Mouse (Mus musculus) right cerebral cortex, postnatal 10 days (tissue): ENCODE data around the gene Hoxd11.

Experiments used
- DNase-seq, 2 experiments: peaks; one replicate each; pipeline ENCODE4 v3.0.0; 2021; ENCODE audit warnings: low spot score in 2 of 2

Hoxd11 gene

DNA sequence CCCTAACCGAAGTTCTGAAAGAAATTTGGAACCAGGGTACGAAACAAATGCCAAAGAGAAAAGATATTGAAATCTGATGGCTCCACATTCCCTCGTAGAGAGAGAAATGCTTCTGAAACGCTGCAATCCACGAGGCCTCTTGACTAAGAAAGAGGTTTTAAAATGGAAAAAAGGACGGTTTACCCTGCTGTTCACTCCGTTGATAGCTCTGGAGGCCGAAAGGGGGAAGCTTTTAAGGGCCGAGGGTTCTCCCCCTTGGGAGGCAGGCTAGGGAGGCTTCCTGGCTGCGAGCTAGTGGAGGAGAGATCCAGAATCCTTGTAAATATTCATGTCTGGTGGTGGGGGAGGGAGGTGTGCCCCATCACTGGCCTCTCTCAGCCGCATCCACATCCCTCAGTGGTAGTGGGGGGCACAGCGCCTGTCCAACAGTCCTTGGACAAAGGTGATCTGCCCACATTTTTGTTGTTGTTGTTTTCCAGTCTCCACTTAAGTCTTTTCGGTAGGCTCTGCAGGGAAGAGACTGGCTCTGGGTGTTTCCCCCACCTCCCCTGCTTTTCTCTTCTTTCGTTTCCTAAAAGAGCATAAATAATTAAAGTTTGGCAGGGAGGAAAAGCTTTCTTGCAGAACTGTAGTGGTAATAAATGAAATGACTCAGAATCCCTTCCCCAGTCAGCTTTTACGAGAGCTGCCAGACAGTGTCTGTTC is at the start of gene Hoxd11:
Gene Hoxd11, plus strand, starts transcription at position 667 of the 705 bp plus-strand sequence.
- DNase-seq: no peak

DNA sequence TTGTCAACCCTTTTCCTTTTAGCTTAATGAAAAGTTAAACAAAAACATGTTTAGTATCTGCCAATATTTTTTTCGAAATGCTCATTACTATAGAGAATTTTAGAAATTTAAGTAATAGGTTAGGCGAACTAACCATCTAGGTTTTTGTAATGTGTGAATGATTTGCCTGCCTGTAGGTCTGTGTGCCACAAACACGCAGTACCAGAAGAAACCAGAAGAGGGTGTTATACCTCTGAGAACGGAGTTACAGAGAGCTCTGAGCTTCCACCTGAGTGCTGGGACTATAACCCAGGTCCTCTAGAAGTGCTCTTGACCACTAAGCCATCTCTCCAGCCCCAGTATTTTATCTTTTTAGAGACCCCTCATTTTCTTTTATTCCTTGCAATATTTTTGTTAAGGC is 43.9 kb upstream of the Hoxd11 start:
- DNase-seq: no peak

GRCm38 (mm10) chr2:74642431-74642830 is 36.9 kb upstream of the Hoxd11 start:
- DNase-seq: no peak

DNA sequence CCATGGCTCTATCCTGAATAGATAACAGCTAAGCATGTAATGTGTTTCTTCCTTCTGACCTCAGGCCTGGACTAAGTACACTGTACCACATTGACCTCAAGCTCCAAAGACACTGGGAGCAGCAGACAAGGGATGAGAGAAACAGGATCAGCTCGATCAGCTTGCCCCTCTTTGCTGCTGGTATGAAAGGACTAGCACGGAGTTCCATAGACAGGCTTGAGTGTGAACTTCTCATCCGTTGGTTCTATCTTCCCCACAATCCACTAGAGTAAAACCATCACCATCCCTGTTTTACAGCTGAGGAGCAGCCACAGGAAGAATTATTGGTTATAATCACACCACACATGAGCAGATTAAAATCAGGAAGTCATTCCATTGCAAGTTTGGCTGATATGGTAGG is 33.7 kb upstream of the Hoxd11 start:
- no peak for DNase-seq

DNA sequence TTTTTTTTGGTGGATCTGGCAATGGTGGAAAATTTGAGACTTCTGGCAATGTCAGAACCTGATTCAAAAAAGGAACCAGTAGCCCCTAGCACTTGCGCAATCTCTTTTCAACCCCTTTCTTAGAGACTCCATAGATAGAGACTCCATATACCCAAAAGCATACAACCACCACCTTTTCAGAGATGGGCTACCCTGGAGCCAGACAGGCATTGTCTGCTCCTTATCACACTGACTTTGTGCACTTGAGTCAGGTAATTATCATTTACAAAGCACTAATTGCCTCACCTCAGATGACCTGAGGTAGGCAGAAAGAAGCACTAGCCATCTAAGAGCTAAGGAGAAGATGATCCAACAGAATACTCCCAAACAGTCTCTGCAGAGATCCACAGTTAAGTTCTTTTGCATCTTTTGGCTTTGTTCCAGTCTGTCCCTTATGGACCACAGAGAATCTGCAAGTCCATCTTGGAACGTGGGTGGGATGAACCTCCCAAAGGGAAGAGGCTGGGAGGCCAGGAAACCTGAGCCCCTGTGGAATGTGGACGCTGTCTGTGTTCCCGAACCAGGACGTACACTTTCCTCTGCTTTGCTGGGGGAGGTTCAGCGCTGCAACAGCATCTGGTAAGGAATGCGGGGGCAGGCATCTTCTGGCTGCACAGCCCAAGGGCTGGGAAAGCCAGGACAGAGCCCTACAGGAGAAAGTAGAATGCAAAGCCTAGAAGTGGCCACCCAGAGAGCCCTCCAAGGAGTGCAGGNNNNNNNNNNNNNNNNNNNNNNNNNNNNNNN is 32.1 kb upstream of the Hoxd11 start:
- DNase-seq: no peak

DNA sequence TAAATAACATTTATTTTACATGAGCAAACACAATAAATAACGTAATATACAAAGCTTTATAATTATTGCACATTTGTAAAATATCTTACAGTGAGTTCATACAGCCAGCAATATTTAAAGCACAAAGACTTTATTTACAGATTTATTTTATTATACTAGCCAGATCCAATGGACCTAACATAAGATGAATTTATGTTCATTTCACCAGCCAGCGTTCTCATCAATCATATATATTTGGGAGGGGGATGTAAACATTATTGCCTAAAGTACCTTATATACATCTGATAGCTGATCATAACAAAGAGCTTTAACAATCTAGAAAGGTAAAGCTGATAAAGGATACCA is 26.4 kb upstream of the Hoxd11 start:
- DNase-seq: no peak

- DNase-seq: no peak
These were observed 25.4 kb upstream of the Hoxd11 start for GRCm38 (mm10) chr2:74653781-74654535.

DNA sequence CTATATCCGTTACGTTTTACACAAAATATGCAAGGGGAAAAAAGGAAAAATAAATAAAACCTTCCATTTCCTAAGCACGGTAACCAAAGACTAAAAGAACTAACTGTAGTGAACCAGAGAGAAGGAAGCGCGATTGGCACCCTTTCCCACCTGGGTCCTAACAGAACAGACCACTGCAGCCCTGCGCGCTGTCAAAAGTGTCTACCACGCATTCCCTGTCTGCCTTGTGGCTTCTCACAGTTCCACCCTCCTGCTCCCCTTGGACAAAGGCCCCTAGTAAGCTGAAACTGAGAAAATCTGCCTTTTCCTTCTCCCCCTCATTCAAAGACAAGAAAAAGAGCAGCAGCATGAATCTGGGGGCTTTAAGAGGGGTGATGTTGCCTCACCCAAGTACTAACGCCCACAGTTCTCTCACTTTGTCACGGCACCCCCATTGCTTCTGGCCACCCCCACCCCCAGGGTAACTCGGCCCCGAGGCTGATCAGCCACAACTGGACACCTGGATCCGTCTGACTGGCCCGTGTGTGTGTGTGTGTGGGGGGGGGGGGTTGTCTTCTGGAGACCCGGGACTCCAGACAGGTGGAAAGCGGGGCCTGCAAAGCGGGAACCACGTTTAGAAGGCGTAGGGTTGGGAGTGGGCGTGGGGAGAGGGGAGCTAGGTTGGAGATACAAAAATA is 24.5 kb upstream of the Hoxd11 start:
- DNase-seq: no peak

DNA sequence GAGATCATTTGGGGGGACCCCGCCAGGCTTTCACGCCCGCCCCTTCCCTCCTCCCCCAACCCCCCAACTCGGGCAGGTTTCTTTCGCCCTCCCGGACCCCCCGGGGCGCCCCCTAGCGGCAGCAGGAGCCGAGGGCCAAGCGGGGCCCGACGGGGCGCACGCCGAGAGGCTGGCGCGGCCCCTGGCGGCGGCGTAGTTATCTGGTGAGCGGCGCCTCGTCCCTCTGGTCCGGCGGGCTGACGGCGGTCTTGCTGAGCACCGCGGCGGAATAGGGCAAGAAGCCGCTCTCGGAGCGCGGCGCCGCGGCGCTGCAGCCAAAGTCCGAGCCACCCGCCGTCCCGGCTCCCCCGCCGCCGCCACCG is 24.0 kb upstream of the Hoxd11 start:
- DNase-seq: no peak

DNA sequence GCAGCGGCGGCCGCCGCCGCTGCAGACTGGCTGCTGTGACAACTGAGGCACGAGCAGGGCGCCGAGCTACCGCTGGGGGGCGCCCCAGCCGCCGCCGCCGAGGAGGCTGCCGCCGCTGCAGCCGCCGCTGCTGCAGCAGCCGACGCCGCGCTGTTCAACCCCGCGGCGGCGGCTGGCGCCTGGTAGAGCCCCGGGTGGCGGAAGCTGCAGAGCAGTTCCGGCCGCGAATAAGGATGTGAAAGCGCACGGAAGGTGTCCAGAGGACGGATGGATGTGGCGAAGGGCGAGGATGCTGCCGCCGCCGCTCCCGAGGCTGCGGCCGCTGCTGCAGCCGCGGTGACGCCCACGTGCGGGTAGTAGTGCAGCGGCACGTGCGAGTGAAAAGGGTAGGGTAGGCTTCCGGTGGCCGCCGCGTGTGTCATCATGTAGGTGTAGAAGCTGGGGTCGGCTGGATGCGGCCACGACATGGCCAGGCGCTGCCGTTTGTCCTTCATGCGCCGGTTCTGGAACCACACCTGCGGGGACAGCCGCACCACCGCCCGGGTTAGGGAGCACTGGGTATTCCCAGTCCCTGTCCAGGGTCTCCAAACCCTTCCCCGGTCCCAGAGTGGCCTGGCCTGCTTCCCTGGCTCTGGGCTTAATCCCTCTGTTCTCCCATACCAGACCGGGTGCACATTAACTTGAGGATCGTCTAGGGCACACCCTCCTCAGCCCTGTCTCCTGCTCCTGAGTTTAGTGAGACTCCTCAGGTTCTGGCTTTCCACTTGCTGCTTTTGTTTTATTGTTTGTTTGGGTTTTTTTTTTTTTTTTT is 23.3 kb upstream of the Hoxd11 start:
- DNase-seq: no peak

GRCm38 (mm10) chr2:74656632-74657021 is 22.7 kb upstream of the Hoxd11 start:
- no peak for DNase-seq

GRCm38 (mm10) chr2:74657251-74658023 is 21.9 kb upstream of the Hoxd11 start:
- no peak for DNase-seq

DNA sequence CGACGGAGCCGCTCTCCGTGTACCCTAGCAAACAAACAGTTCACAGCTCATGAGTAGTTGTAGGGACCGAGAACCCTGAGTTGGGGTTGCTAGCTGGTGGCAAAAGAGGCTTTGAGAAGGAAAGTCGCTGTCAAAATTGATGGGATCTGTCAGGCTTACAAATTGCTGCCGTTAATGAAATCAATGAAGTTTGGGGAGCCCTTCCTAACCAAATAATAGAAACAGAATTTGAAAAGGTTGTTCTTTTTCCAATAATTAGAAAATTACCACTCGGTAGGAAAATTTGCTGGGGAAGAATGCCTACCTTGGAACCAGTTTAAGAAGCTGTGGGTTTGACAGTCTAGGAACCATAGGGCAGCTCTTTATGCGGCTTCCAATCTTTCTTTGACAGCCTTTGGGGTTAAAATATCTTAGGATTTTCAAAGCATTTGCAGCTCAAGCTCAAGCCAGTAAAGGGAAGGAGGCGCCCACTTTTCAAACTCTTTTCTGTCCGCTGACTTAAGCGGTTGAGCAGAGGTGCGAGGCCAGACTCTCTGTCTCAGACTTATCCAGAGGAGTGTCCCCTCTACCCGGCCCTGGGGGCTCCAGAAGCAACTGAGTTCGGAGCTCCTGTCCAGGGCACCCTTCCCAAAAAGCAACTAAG is 21.2 kb upstream of the Hoxd11 start:
- no peak for DNase-seq

- DNase-seq: no peak
These were observed 20.5 kb upstream of the Hoxd11 start for GRCm38 (mm10) chr2:74658667-74659371.

DNA sequence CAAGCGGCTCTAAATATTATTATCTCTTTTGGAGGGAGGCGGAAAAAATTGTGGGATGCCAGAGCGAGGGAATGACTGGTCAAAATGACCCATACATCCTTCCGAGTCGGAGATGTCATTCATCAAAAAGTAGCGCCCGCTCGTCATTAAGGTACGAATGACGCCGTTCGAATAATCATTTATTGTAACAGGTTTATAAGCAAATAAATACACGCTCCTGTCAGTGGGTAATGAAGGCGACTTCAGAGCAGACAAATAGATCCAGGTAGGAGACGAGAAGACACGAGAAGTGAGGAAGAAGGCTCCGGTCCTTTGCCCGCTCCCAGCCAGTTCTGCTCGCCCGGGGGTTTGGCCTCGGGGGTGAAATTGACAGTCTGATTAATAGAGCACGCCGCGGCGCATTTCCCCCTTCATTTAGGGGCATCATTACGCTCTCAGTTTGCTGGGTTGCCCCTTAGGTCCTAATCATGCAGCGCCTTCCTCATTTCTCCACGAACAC is 19.8 kb upstream of the Hoxd11 start, which contains the start of gene Evx2:
Gene Evx2, minus strand, starts transcription at position 51 of the 499 bp plus-strand sequence.
- no peak for DNase-seq

DNA sequence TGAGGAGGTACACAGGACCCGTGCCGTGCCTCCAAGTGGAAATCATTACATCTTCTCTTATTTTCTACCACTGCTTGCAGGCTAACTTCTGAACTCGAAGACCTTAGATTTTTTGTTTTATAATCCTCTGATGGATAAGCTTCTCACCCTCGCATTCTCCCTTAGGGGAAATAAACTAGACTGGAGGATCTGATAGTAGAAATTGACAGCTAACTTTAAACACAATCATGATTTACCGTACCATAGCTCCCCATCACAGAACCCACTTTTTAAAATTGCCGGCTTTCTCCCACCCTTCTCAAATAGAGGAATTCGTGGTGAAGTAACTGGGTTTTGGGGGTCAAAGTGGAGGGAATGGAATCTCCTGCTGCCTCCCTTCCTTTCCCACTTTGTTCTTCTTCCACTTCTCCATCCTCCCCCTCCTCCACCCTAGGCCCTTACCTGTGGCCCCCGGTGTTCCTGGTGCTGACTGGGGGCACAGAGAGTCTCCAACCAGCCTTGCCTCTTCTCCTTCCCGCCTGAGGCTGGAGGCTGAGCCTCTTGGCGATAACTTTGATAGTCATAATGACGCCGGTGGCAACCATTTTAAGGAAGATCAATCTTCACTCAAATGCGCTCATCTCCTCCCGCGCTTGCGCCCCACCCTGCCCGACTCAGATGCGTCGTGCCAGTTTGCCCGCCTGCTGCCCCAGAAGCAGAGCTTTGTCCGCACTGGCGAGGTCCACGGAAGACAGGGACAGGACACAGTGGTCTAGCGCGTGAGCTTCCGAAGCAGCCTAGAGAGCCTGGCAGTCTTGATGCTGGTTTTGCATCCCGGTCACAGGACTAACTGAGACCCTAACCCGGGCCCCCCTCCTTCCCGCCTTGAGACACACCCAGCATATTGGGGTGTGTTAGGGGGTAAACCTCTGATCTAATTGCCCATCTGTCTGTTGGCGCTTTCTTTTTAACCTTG is 18.7 kb upstream of the Hoxd11 start:
- no peak for DNase-seq

DNA sequence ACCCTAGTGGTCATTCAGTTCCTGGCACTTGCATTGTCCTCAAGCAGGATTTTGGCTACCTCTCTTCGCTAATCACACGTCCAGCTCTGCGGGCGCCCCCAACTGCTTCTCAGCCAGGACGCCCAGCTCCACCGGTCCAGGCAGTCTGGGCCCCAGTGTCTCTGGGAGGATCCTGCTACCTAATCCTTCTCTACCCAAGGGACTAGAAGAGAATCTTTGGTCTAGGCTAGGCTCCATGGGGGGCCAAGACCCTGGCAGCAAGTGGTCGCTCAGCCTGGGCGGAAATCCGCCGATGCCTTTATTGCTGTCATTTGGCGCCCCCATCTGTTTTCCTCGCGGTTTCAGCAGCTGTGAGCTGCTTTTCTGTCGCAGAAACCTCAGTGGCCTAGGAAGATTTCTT is 17.7 kb upstream of the Hoxd11 start:
- peak; percentile 65 to 75 for DNase-seq
